Mouse (Mus musculus) heart, adult 2 months (tissue): ENCODE measurements around the gene Tas2r107. TPM values are rescaled to one million over a fixed set of nuclear protein-coding genes. Genes with fewer than 3 reads are reported as not detected.
"Not testable (repeated sequence)": the region's sequence is repeated elsewhere in the genome, so short reads cannot be mapped to it uniquely, and the experiment has no call there.

Experiments
- DNase-seq, 2 experiments: peaks; one replicate each; pipeline ENCODE4 v3.0.0; 2021
- H3K27ac ChIP-seq: fragments of 200-600 bp; 2 replicates; pipeline ENCODE4 v1.8.1; 2022
- H3K27me3 ChIP-seq: fragments of 200-500 bp; 2 replicates; pipeline ENCODE4 v1.6.1; 2012; ENCODE audit warnings: mild to moderate bottlenecking, low read length, inconsistent platforms, mixed read lengths; ENCODE audit not compliant: control insufficient read depth, insufficient read depth
- H3K36me3 ChIP-seq: fragments of 200-500 bp; 2 replicates; pipeline ENCODE4 v1.6.1; 2012; ENCODE audit warnings: low read length, inconsistent platforms; ENCODE audit not compliant: control insufficient read depth, insufficient read depth
- H3K4me1 ChIP-seq: fragments of 200-500 bp; 2 replicates; pipeline ENCODE4 v1.6.1; 2011; ENCODE audit warnings: low read length; ENCODE audit not compliant: control insufficient read depth, insufficient read depth
- H3K4me3 ChIP-seq: fragments of 200-600 bp; 2 replicates; pipeline ENCODE4 v1.8.1; 2022
- H3K79me2 ChIP-seq: fragments of 200-500 bp; replicated peaks from 2 replicates; pipeline ENCODE4 v1.6.1; 2012; ENCODE audit warnings: mild to moderate bottlenecking, inconsistent platforms, low read length, moderate library complexity, mixed read lengths; ENCODE audit not compliant: control insufficient read depth, insufficient read depth
- H3K9ac ChIP-seq: fragments of 200-500 bp; 2 replicates; pipeline ENCODE4 v1.6.1; 2012; ENCODE audit warnings: low read depth, mild to moderate bottlenecking, control low read depth, inconsistent platforms, low read length, mixed read lengths
- CTCF ChIP-seq: fragments of 200-600 bp; IDR thresholded peaks from 2 replicates; pipeline ENCODE4 v1.8.1; 2022; ENCODE audit warnings: antibody characterized with exemption, mild to moderate bottlenecking, moderate library complexity
- EP300 ChIP-seq: fragments of 200-500 bp; IDR thresholded peaks from 2 replicates; pipeline ENCODE4 v1.6.1; 2011; ENCODE audit warnings: low read depth, low read length, control low read depth; ENCODE audit not compliant: insufficient read depth
- POLR2A ChIP-seq: fragments of 200-500 bp; IDR thresholded peaks from 2 replicates; pipeline ENCODE4 v1.6.1; 2011; ENCODE audit warnings: mild to moderate bottlenecking, low read depth, low read length, control low read depth; ENCODE audit not compliant: insufficient read depth
- WGBS: fragments of 180-500 bp; shearing (Covaris S2); methylation state at CpG from one replicate; pipeline ENCODE4 v1.1.7; 2018; 5-methylcytosine and 5-hydroxymethylcytosine counted together
- intact Hi-C: fragments of 180-260 bp; cut with DNase I; formaldehyde crosslinking; loops from one replicate; pipeline ENCODE4 v1.15.1; 2025
- long read RNA-seq: library from polyadenylated mRNA; stranded (forward); transcript quantifications from one replicate; pipeline ENCODE4 v2.0.0, GENCODE M21; 2021
- polyA plus RNA-seq: library from polyadenylated mRNA; depleted of rRNA; stranded (reverse); fragments of >200 nt; gene quantifications from 2 replicates; pipeline ENCODE4 v1.2.3, GENCODE M21; 2012; rRNA removed
- total RNA-seq, 2 experiments: library from RNA; stranded (reverse); gene quantifications; 2 replicates each; pipeline ENCODE4 v1.2.3; 2021

Gene Tas2r107
- not detected for total RNA-seq
- polyA plus RNA-seq, result not detected in 2 replicates
- long read RNA-seq, result 0 reads

DNA sequence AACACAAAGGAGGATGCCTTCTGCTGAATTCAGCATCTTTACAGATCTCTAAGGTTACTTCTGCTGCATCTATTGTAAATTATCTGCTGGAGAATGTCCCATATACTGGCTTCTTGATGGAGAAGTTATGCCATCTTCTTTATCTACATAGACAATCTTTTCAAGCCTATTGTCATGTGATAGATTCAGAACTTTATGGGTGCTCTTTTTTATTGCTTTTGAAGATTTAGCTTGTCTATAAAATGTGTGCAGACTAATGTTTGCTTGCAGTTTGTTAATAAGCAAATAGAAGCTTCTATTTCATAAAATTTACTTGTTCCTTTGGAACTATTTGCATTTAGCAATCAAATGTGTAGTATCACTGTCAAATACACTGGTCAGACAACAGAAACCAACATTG is at the start of gene Tas2r107:
TSS of gene Tas2r107 (minus strand) at position 101 of the 400 bp plus-strand sequence.
- Histone ChIP-seq H3K27ac (no peak within 1 kb of the TSS), H3K9ac (no peak within 1 kb of the TSS), H3K4me3 (no peak within 1 kb of the TSS), H3K36me3 (no peaks in the 10 kb centered on the region), H3K27me3 (no peaks in the 10 kb centered on the region), H3K79me2 (no peaks in the 10 kb centered on the region), H3K4me1 (no peaks in the 10 kb centered on the region)
- TF ChIP-seq EP300 (no peak), CTCF (no peak), POLR2A (no peak)
- DNase-seq, result no peak
- intact Hi-C loops, result no loop called here

DNA sequence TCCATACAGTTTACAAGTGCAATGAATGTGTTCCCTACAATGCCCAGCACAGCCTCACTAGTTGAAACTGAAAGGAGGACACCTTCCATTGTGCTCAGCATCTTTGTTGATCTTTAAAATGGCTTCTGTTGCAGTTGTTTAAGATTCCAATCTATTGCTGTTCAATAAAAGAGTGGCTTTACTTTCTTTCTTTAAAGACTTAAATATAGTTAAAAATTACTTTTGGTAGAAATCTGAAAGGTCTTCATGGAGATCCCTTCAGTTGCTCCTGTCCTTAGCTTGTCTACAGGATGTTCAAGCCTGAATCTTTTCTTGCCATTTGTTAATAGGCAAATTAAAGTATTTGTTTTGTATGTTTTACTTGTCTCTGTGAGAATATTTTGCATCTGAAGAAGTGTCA is 30.0 kb upstream of the Tas2r107 start, which contains the start of gene Tas2r114:
TSS of gene Tas2r114 (minus strand) at position 101 of the 400 bp plus-strand sequence.
- no peak for TF ChIP-seq EP300
- TF ChIP-seq POLR2A, result no peak
- TF ChIP-seq CTCF, result no peak
- intact Hi-C loops, result no loop called here
- Histone ChIP-seq H3K36me3 (no peaks in the 10 kb centered on the region), H3K4me3 (no peak within 1 kb of the TSS), H3K9ac (no peak within 1 kb of the TSS), H3K79me2 (no peaks in the 10 kb centered on the region), H3K4me1 (no peaks in the 10 kb centered on the region), H3K27ac (no peak within 1 kb of the TSS), H3K27me3 (no peaks in the 10 kb centered on the region)
- DNase-seq, result no peak

DNA sequence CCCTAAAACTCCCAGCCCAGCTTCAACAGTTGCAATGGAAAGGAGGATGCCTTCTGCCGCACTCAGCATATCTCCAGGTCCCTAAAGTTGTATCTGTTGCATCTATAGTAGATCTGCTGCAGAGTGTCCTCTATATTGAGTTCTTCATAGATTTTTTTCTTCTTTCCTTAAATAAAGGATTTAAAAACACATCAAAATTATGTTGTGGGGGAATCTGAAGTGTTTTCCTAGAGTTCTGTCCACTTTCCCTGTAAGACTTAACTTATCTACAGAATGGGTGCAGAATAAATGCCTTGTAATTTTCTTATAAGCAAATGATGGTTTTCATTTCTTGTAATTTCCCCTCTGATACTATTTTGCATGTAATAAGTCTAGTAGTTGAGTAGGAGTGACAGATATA is 27.4 kb upstream of the Tas2r107 start, which contains the start of gene Tas2r105:
TSS of gene Tas2r105 (minus strand) at position 101 of the 400 bp plus-strand sequence.
- intact Hi-C loops, result no loop called here
- H3K79me2 ChIP-seq, result no peaks in the 10 kb centered on the region
- 55% methylated on average over 1 of the region's 1 CpGs for WGBS

DNA sequence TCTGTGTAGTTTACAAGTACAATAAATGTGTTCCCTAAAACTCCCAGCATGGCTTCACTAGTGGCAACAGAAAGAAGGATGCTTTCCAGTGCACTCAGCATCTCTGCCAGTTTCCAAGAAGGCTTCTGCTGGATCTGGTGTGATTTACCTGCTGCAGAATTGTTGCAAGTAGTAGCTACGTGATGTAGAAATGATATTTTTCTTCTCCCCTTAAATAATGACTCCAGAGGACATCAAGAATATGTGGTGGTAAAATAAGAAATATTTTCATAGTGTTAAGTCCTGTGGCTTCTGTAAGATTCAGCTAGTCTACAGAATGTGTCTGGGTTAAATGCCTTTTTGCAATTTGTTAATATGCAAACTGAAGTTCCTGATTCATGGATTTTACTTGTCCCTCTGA is 25.7 kb upstream of the Tas2r107 start, which contains the start of gene Tas2r104:
TSS of gene Tas2r104 (minus strand) at position 101 of the 400 bp plus-strand sequence.
- H3K9ac ChIP-seq, result no peak within 1 kb of the TSS
- DNase-seq, result no peak

More for the DNA sequence above, 27.4 kb upstream of the Tas2r107 start, which contains the start of gene Tas2r105:
- H3K36me3 ChIP-seq, result no peaks in the 10 kb centered on the region
- no peak within 1 kb of the TSS for H3K9ac ChIP-seq
- no peak within 1 kb of the TSS for H3K27ac ChIP-seq
- DNase-seq, result no peak
- TF ChIP-seq CTCF (no peak), POLR2A (no peak), EP300 (no peak)
- H3K27me3 ChIP-seq, result no peaks in the 10 kb centered on the region
- H3K4me1 ChIP-seq, result no peaks in the 10 kb centered on the region
- no peak within 1 kb of the TSS for H3K4me3 ChIP-seq

DNA sequence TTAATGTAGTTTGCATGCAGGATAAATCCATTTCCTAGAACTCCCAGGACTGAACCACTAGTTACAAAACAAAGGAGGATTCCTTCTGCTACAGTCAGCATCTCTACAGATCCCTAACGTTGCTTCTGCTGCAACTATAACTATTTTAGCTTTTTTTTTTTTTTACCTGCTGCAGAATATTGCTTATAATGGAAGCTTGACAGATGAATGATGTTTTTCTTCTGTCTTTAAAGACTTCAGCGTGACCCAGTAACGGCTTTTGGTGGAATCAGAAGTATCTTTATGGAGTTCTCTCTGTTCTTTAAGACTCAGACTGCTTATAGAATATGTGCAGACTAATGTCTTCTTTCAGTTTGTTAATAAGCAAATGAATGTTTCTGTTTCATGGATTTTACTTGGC is 18.8 kb upstream of the Tas2r107 start, which contains the start of gene Tas2r106:
TSS of gene Tas2r106 (minus strand) at position 101 of the 400 bp plus-strand sequence.
- no peaks in the 10 kb centered on the region for H3K4me1 ChIP-seq
- H3K9ac ChIP-seq, result no peak within 1 kb of the TSS
- no peak for DNase-seq
- intact Hi-C loops, result no loop called here
- H3K36me3 ChIP-seq, result no peaks in the 10 kb centered on the region
- H3K27ac ChIP-seq, result no peak within 1 kb of the TSS
- no peak within 1 kb of the TSS for H3K4me3 ChIP-seq
- no peaks in the 10 kb centered on the region for H3K27me3 ChIP-seq
- 55% methylated on average over 3 of the region's 3 CpGs for whole genome bisulfite sequencing
- H3K79me2 ChIP-seq, result no peaks in the 10 kb centered on the region
- no peak for TF ChIP-seq CTCF
- TF ChIP-seq POLR2A, result no peak
- TF ChIP-seq EP300, result no peak

More for the DNA sequence above, 25.7 kb upstream of the Tas2r107 start, which contains the start of gene Tas2r104:
- H3K4me1 ChIP-seq, result no peaks in the 10 kb centered on the region
- intact Hi-C loops, result no loop called here
- no peak for TF ChIP-seq EP300
- TF ChIP-seq CTCF, result no peak
- TF ChIP-seq POLR2A, result no peak
- no peaks in the 10 kb centered on the region for H3K79me2 ChIP-seq
- H3K36me3 ChIP-seq, result no peaks in the 10 kb centered on the region
- no peaks in the 10 kb centered on the region for H3K27me3 ChIP-seq
- no peak within 1 kb of the TSS for H3K27ac ChIP-seq
- WGBS, result 60% methylated on average over 1 of the region's 1 CpGs
- H3K4me3 ChIP-seq, result no peak within 1 kb of the TSS

DNA sequence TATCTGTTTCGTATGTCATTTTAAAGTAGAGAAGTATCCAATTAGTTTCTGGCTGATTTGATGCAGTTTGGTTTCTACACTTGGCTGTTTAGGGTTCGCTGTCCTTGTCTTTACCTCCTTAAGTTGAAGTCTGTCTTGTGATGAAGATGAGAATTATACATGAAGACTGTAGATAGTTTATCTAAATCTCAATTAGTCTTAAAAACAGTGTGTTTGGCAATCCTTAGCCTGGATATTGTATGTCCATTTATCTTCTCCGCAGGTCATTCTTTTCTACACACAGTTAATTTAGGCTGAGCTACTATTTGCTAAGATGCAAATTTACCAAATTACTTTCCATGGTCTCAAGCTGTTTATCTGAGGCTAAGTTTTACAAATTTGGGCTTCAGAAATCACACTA is 29.1 kb downstream of the Tas2r107 start, which contains the start of gene Tas2r130:
TSS of gene Tas2r130 (minus strand) at position 101 of the 400 bp plus-strand sequence.
- H3K9ac ChIP-seq, result no peak within 1 kb of the TSS
- no peak within 1 kb of the TSS for H3K27ac ChIP-seq
- H3K79me2 ChIP-seq, result no peaks in the 10 kb centered on the region
- no peaks in the 10 kb centered on the region for H3K27me3 ChIP-seq
- intact Hi-C loops, result no loop called here
- H3K4me1 ChIP-seq, result no peaks in the 10 kb centered on the region
- 57% methylated on average over 3 of the region's 3 CpGs for WGBS
- H3K4me3 ChIP-seq, result no peak within 1 kb of the TSS
- TF ChIP-seq CTCF (no peak), EP300 (no peak), POLR2A (no peak)
- no peak for DNase-seq
- H3K36me3 ChIP-seq, result no peaks in the 10 kb centered on the region

DNA sequence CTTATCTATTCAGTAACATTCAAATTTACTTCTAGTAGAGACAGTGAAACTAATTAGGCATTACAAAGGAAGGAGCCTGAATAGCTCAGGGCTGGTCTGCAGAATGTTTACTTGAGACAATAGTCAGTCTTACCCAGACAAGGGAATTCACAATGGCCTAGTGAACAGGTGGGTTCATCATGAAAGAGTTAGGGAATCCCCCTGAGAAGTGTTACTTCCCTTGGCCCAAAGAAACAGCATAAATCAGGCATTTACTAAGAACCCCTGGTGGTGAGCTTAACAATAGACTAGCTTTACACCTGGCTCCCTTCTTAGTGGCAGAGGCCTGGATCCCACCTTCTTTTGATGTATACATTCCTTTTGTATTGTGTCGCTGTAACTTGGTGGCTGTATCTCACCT is 50.0 kb downstream of the Tas2r107 start:
- intact Hi-C loops, DNase-seq, H3K9ac ChIP-seq, H3K27ac ChIP-seq, H3K4me1 ChIP-seq, H3K36me3 ChIP-seq, H3K27me3 ChIP-seq, H3K4me3 ChIP-seq, H3K79me2 ChIP-seq: not testable (repeated sequence)
- WGBS, result 71% methylated on average over 1 of the region's 1 CpGs
